Comparison of ENCODE assay signal across 8 mouse cellular contexts in the genomic region with DNA sequence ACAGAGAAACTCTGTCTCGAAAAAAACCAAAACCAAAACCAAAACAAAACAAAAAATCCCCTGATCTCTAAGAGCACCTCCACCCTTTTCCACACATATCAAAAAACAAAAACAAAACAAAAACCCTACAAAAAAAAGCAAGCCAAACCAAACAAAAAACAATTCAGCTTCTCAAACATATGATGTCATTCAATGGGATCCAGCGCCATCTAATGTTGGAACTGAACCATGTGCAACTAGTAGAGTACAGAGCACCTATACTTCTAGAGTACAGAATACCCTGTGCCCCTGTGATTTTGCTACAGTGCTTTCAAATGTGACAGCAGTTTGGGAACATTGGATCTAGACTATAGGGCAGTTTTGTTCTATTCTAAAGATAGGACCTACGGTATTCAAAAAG. TPM values are rescaled to one million over a fixed set of nuclear protein-coding genes. Genes with fewer than 3 reads are reported as not detected.
DNase-seq lines count a peak whose midpoint lies in the region; ATAC-seq and TF ChIP-seq lines count a peak whose summit lies in the region.

No protein-coding gene starts in this region.

- H3K4me3 ChIP-seq in neural tube, embryonic 12.5 days: no peak overlapping the region
- no peak overlapping the region for H3K4me3 ChIP-seq in heart, postnatal 0 days (ENCODE audit: low read depth, low read length)
- peak overlapping the region in 1 of 2 experiments; percentile 27; a peak in 2 of 4 replicates for H3K4me3 ChIP-seq in liver, embryonic 14.5 days (ENCODE audit: insufficient read depth in 1 of 2, low read depth in 2 of 2, low read length in 2 of 2)

- peak; percentile 84 for DNase-seq in CD4-positive, CD25-positive, alpha-beta regulatory T cell, adult 2 months (ENCODE audit: low read depth, low spot score)
- no peak for DNase-seq in neural tube, embryonic 10.5 days (ENCODE audit: extremely low spot score, low spot score)
- DNase-seq in heart, postnatal 0 days (ENCODE audit: low spot score): peak; percentile 71
- DNase-seq in liver, embryonic 14.5 days (ENCODE audit: low read depth in 3 of 3, low spot score in 3 of 3): peak; percentile 58 to 67 (median 61)
- DNase-seq in splenic B cell, adult 2 months (ENCODE audit: low read depth, low spot score): peak; percentile 79
- no peak for DNase-seq in right cerebral cortex, postnatal 14 days

- H3K27me3 ChIP-seq in neural tube, embryonic 12.5 days (replicated peaks): no peaks in the 10 kb centered on the region
- H3K27me3 ChIP-seq in heart, postnatal 0 days (ENCODE audit: control insufficient read depth, insufficient read depth, low read length): no peaks in the 10 kb centered on the region
- no peaks in the 10 kb centered on the region for H3K27me3 ChIP-seq in liver, embryonic 14.5 days (ENCODE audit: control insufficient read depth, insufficient read depth, low read length)
- H3K27me3 ChIP-seq in splenic B cell, adult 2 months (ENCODE audit: control insufficient read depth, insufficient read depth, low read length, poor library complexity, severe bottlenecking): no peaks in the 10 kb centered on the region

- H3K36me3 ChIP-seq in neural tube, embryonic 12.5 days: no peaks in the 10 kb centered on the region
- no peaks in the 10 kb centered on the region for H3K36me3 ChIP-seq in heart, postnatal 0 days (replicated peaks; ENCODE audit: control insufficient read depth, insufficient read depth, low read length)
- H3K36me3 ChIP-seq in liver, embryonic 14.5 days (replicated peaks; ENCODE audit: control insufficient read depth, insufficient read depth, low read depth): peaks cover 10% of the 10 kb centered on the region
- 0 out of 2 replicates have a peak, but pooled peaks cover 4% of the 10 kb centered on the region for H3K36me3 ChIP-seq in splenic B cell, adult 2 months (ENCODE audit: control insufficient read depth, insufficient read depth, low read length, poor library complexity, severe bottlenecking)

- no peak overlapping the region for H3K9ac ChIP-seq in neural tube, embryonic 12.5 days
- H3K9ac ChIP-seq in heart, postnatal 0 days (replicated peaks; ENCODE audit: low read depth, low read length): no peak overlapping the region
- no peak overlapping the region; the same call in none of the 2 replicates for H3K9ac ChIP-seq in liver, embryonic 14.5 days (replicated peaks)

- no peak for ATAC-seq in CD4-positive, CD25-positive, alpha-beta regulatory T cell, adult 4 months
- no peak for ATAC-seq in neural tube, embryonic 12.5 days (ENCODE audit: low FRiP score, low read depth)
- ATAC-seq in heart, postnatal 0 days (ENCODE audit: insufficient read depth, low read depth): no peak
- no peak for ATAC-seq in liver, embryonic 14.5 days (ENCODE audit: insufficient read depth)

- H3K9me3 ChIP-seq in neural tube, embryonic 12.5 days: no peaks in the 10 kb centered on the region
- no peaks in the 10 kb centered on the region for H3K9me3 ChIP-seq in heart, postnatal 0 days (replicated peaks; ENCODE audit: control insufficient read depth, low read length)
- no peaks in the 10 kb centered on the region for H3K9me3 ChIP-seq in liver, embryonic 14.5 days (ENCODE audit: control insufficient read depth, low read length)

- WGBS in neural tube, embryonic 12.5 days: 63% methylated on average over 3 of the region's 3 CpGs
- 47% methylated on average over 3 of the region's 3 CpGs for WGBS in heart, postnatal 0 days
- 36% methylated on average over 3 of the region's 3 CpGs for WGBS in liver, embryonic 14.5 days (ENCODE audit: insufficient replicate concordance)

- TF ChIP-seq CTCF in heart, postnatal 0 days (IDR thresholded peaks at IDR 0.05; ENCODE audit: low read depth): peak; percentile 74
- TF ChIP-seq CTCF in liver, embryonic 14.5 days (IDR thresholded peaks at IDR 0.05; ENCODE audit: low read depth): peak; percentile 71; the same call in 1 of the 2 replicates

- peak overlapping the region; percentile 74 for H3K4me2 ChIP-seq in neural tube, embryonic 12.5 days (replicated peaks)
- H3K4me2 ChIP-seq in heart, postnatal 0 days (ENCODE audit: low read depth, low read length): no peak overlapping the region
- H3K4me2 ChIP-seq in liver, embryonic 14.5 days (ENCODE audit: low read depth): peak overlapping the region; percentile 82

- no peak overlapping the region for H3K27ac ChIP-seq in neural tube, embryonic 12.5 days
- H3K27ac ChIP-seq in heart, postnatal 0 days (ENCODE audit: low read depth): no peak overlapping the region
- no peak overlapping the region for H3K27ac ChIP-seq in liver, embryonic 14.5 days

- H3K4me1 ChIP-seq in neural tube, embryonic 12.5 days: peaks cover 36% of the 10 kb centered on the region
- H3K4me1 ChIP-seq in heart, postnatal 0 days (ENCODE audit: control insufficient read depth, insufficient read depth): peaks cover 34% of the 10 kb centered on the region
- H3K4me1 ChIP-seq in liver, embryonic 14.5 days (replicated peaks; ENCODE audit: control insufficient read depth in 2 of 2, insufficient read depth in 2 of 2, low read length in 1 of 2): peaks cover 41 to 44% of the 10 kb centered on the region in 2 experiments

- no peak for TF ChIP-seq EP300 in heart, postnatal 0 days (IDR thresholded peaks at IDR 0.05; ENCODE audit: low read depth)
- TF ChIP-seq EP300 in liver, embryonic 14.5 days (IDR thresholded peaks at IDR 0.05; ENCODE audit: low read depth): no peak

RNA-seq across cellular contexts. Expression of gene Polr2a, which starts 3.7 kb away (rescaled TPM):
- 10 to 100 TPM; 25.6 to 36.0 TPM for polyA plus RNA-seq in CD4-positive, CD25-positive, alpha-beta regulatory T cell, adult 4 months (2017; shearing (Covaris generic))
- polyA plus RNA-seq in neural tube, embryonic 12.5 days (2016; fragmentation: Nextera tagmentation; extraction: Ambion mirVana): 28.5 and 31.2 TPM in 2 replicates
- total RNA-seq in heart, postnatal 0 days (2014; rRNA removed; ENCODE audit: low replicate concordance): 13.4 and 15.6 TPM in 2 replicates
- polyA plus RNA-seq in heart, postnatal 0 days (2015; fragmentation: Nextera tagmentation; extraction: Ambion mirVana): 6.2 and 6.6 TPM in 2 replicates
- 14.3 and 16.0 TPM in 2 replicates for polyA plus RNA-seq in liver, embryonic 14.5 days (2012; rRNA removed)
- 19.5 and 22.4 TPM in 2 replicates for polyA plus RNA-seq in liver, embryonic 14.5 days (2014; fragmentation: Nextera tagmentation; extraction: Ambion mirVana)

RNA-seq across cellular contexts. Expression of gene Slc35g3, which starts 7.1 kb away (rescaled TPM):
- not detected for polyA plus RNA-seq in CD4-positive, CD25-positive, alpha-beta regulatory T cell, adult 4 months (2017; shearing (Covaris generic))
- not detected in 2 replicates for polyA plus RNA-seq in neural tube, embryonic 12.5 days (2016; fragmentation: Nextera tagmentation; extraction: Ambion mirVana)
- total RNA-seq in heart, postnatal 0 days (2014; rRNA removed; ENCODE audit: low replicate concordance): not detected in 2 replicates
- 0.18 TPM in 1 of 2 replicates, not detected in the other for polyA plus RNA-seq in heart, postnatal 0 days (2015; fragmentation: Nextera tagmentation; extraction: Ambion mirVana)
- polyA plus RNA-seq in liver, embryonic 14.5 days (2012; rRNA removed): not detected in 2 replicates
- polyA plus RNA-seq in liver, embryonic 14.5 days (2014; fragmentation: Nextera tagmentation; extraction: Ambion mirVana): not detected in 2 replicates

RNA-seq across cellular contexts. Expression of gene Zbtb4, which starts 11.0 kb away (rescaled TPM):
- polyA plus RNA-seq in CD4-positive, CD25-positive, alpha-beta regulatory T cell, adult 4 months (2017; shearing (Covaris generic)): 10 to 100 TPM; 11.2 to 11.8 TPM
- 2.3 and 2.4 TPM in 2 replicates for polyA plus RNA-seq in neural tube, embryonic 12.5 days (2016; fragmentation: Nextera tagmentation; extraction: Ambion mirVana)
- 21.2 and 28.7 TPM in 2 replicates for total RNA-seq in heart, postnatal 0 days (2014; rRNA removed; ENCODE audit: low replicate concordance)
- 2.6 and 2.9 TPM in 2 replicates for polyA plus RNA-seq in heart, postnatal 0 days (2015; fragmentation: Nextera tagmentation; extraction: Ambion mirVana)
- polyA plus RNA-seq in liver, embryonic 14.5 days (2012; rRNA removed): 1.4 and 1.5 TPM in 2 replicates
- polyA plus RNA-seq in liver, embryonic 14.5 days (2014; fragmentation: Nextera tagmentation; extraction: Ambion mirVana): 0.45 and 0.58 TPM in 2 replicates

RNA-seq across cellular contexts. Expression of gene Chrnb1, which starts 41.0 kb away (rescaled TPM):
- polyA plus RNA-seq in CD4-positive, CD25-positive, alpha-beta regulatory T cell, adult 4 months (2017; shearing (Covaris generic)): 1 to 10 TPM; 2.9 to 4.5 TPM
- polyA plus RNA-seq in neural tube, embryonic 12.5 days (2016; fragmentation: Nextera tagmentation; extraction: Ambion mirVana): 5.3 and 5.8 TPM in 2 replicates
- 2.5 and 11.2 TPM in 2 replicates for total RNA-seq in heart, postnatal 0 days (2014; rRNA removed; ENCODE audit: low replicate concordance)
- 2.7 and 3.1 TPM in 2 replicates for polyA plus RNA-seq in heart, postnatal 0 days (2015; fragmentation: Nextera tagmentation; extraction: Ambion mirVana)
- 0.44 and 0.58 TPM in 2 replicates for polyA plus RNA-seq in liver, embryonic 14.5 days (2012; rRNA removed)
- 0.32 and 0.33 TPM in 2 replicates for polyA plus RNA-seq in liver, embryonic 14.5 days (2014; fragmentation: Nextera tagmentation; extraction: Ambion mirVana)

RNA-seq across cellular contexts. Expression of gene Fgf11, which starts 47.0 kb away (rescaled TPM):
- polyA plus RNA-seq in CD4-positive, CD25-positive, alpha-beta regulatory T cell, adult 4 months (2017; shearing (Covaris generic)): not detected
- 4.1 and 5.6 TPM in 2 replicates for polyA plus RNA-seq in neural tube, embryonic 12.5 days (2016; fragmentation: Nextera tagmentation; extraction: Ambion mirVana)
- total RNA-seq in heart, postnatal 0 days (2014; rRNA removed; ENCODE audit: low replicate concordance): 5.3 and 5.7 TPM in 2 replicates
- 0.75 and 1.0 TPM in 2 replicates for polyA plus RNA-seq in heart, postnatal 0 days (2015; fragmentation: Nextera tagmentation; extraction: Ambion mirVana)
- 0.41 and 0.42 TPM in 2 replicates for polyA plus RNA-seq in liver, embryonic 14.5 days (2012; rRNA removed)
- polyA plus RNA-seq in liver, embryonic 14.5 days (2014; fragmentation: Nextera tagmentation; extraction: Ambion mirVana): 0.06 and 0.13 TPM in 2 replicates

Comparison
In these comparisons a context has a peak if more than half of its experiments do, and no peak if none do; other contexts are left out.
1. DNase-seq: peak in CD4-positive, CD25-positive, alpha-beta regulatory T cell, adult 2 months (single experiment), heart, postnatal 0 days (single experiment), liver, embryonic 14.5 days (3 of 3) and splenic B cell, adult 2 months (single experiment); none in neural tube, embryonic 10.5 days (single experiment) and right cerebral cortex, postnatal 14 days (single experiment).